Mouse (Mus musculus): ENCODE results near the gene Prom2.

DNA sequence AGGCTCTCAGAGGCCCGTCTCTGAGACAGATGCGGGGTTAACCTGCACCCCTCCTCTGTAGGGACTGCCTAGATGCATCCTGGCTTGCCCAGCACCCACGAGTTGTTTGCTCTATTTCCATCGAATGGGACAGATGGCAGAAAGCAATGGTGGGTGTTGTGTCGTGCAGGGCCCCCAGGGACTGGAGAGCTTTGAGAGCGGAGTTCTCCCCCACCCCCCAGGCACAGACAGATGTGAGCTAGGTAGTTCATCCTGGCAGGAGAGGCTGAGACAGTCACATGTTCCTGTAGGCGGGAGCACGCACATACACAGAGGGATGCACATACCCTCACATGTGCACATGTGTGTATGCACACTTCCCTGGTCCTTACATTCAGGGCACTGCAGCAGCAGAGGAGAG lies 24.2 kb downstream of the Prom2 start:
- TF ChIP-seq CTCF (IDR thresholded peaks at IDR 0.05; ENCODE audit: extremely low read depth, insufficient read depth, insufficient read length, insufficient replicate concordance) (no peak), POLR2A (IDR thresholded peaks at IDR 0.05; ENCODE audit: low read depth, low read length) (no peak)

Data from spleen, adult 2 months (tissue).